Mouse (Mus musculus): ENCODE data around the gene Vmn1r117.
"Not testable (repeated sequence)": the region's sequence is repeated elsewhere in the genome, so short reads cannot be mapped to it uniquely, and the experiment has no call there.

The Vmn1r117 gene

GRCm38 (mm10) chr7:20884021-20884420 is at the start of gene Vmn1r117:
Gene Vmn1r117 (minus strand): TSS chr7:20884121.
- not testable (repeated sequence) for DNase-seq

- DNase-seq: not testable (repeated sequence)
These were observed 28.3 kb upstream of the Vmn1r117 start, which contains the start of gene Vmn1r118 for GRCm38 (mm10) chr7:20912247-20912646. Gene Vmn1r118 (minus strand): TSS chr7:20912347.

- DNase-seq: not testable (repeated sequence)
These were observed 12.0 kb downstream of the Vmn1r117 start, which contains the start of gene Vmn1r116 for GRCm38 (mm10) chr7:20871956-20872355. Gene Vmn1r116 (plus strand): TSS chr7:20872256.

GRCm38 (mm10) chr7:20844885-20845284 is 39.0 kb downstream of the Vmn1r117 start, which contains the start of gene Vmn1r115:
Gene Vmn1r115 (minus strand): TSS chr7:20844985.
- not testable (repeated sequence) for DNase-seq
